Mouse (Mus musculus): ENCODE results near the gene Mta3. TPM values are rescaled to one million over a fixed set of nuclear protein-coding genes. Genes with fewer than 3 reads are reported as not detected.
"Not testable (repeated sequence)": the region's sequence is repeated elsewhere in the genome, so short reads cannot be mapped to it uniquely, and the experiment has no call there.

Mta3 gene
- total RNA-seq, 2 experiments from 2014 or later, result 60.9 to 70.6 TPM

DNA sequence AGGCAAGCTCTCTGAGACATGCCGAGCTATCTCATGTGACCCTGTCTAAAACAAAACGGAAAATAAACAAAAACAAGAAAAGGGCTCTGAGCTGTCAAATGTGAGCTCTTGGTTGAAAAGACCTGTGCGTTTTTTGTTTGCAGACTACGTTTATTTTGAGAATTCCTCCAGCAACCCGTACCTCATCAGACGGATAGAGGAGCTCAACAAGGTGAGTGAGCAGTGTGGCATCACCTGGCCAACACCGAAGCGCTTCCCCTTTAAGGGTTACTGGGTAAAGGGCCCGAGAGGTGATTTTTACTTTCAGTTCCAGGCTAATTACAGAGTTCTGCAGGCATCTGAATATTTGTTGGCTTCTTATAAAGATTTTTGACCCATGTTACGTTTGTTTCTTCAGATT, 2.3 kb downstream of the Mta3 start:
- DNase-seq, result no peak

GRCm38 (mm10) chr17:83708891-83709290, 2.9 kb downstream of the Mta3 start:
- DNase-seq, result no peak

- DNase-seq, result not testable (repeated sequence)
Measured at GRCm38 (mm10) chr17:83709517-83709916, 3.6 kb downstream of the Mta3 start.

DNA sequence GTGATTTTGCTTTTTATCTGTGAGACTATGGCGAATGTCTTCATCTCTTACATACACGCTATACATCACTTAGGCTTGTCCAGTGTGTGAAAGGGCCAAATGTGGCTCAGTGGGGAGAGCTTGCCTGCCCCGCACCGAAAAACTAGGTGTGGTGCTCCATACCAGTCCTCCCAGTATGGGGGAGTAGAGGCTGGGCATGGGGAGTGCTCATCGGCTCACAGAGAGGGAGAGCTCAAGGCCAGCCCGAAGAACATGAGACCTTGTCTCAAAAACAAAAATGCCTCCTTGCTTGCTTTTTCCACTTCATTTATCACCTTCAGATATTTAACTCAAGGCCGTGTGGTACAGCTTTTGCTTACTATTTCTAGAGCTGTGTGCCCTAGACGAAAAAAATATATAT, 4.7 kb downstream of the Mta3 start:
- DNase-seq, result no peak

- no peak for DNase-seq
Measured at GRCm38 (mm10) chr17:83712341-83712740, 6.4 kb downstream of the Mta3 start.

- DNase-seq, result peak; percentile 34
Measured at GRCm38 (mm10) chr17:83720449-83720848, 14.5 kb downstream of the Mta3 start.

- DNase-seq, result no peak
Measured at GRCm38 (mm10) chr17:83721157-83721556, 15.2 kb downstream of the Mta3 start.

GRCm38 (mm10) chr17:83723064-83723463, 17.1 kb downstream of the Mta3 start:
- DNase-seq, result no peak

- DNase-seq, result no peak
Measured at GRCm38 (mm10) chr17:83726496-83726895, 20.5 kb downstream of the Mta3 start.

- DNase-seq, result no peak
Measured at GRCm38 (mm10) chr17:83727707-83728106, 21.7 kb downstream of the Mta3 start.

DNA sequence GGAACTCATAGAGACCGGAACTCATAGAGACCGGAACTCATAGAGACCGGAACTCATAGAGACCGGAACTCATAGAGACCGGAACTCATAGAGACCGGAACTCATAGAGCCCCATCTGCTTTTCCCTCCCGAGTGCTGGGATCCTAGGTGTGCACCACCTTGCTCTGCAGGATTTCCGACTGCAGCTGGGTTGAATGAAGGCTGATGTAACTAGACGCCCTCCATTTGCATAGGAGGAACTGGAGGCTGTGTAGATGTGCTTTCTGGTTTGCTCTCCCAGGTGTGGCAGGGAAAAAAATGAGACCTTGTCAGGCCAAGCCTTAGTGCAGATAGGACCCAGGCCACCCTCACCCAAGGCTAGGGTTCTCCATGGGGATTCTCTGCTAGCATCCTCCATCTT, 23.1 kb downstream of the Mta3 start:
- no peak for DNase-seq

- no peak for DNase-seq
Measured at GRCm38 (mm10) chr17:83730123-83730522, 24.2 kb downstream of the Mta3 start.

GRCm38 (mm10) chr17:83732166-83732629, 26.2 kb downstream of the Mta3 start:
- peak; percentile 66 for DNase-seq

GRCm38 (mm10) chr17:83732801-83733200, 26.8 kb downstream of the Mta3 start:
- DNase-seq, result peak; percentile 83

DNA sequence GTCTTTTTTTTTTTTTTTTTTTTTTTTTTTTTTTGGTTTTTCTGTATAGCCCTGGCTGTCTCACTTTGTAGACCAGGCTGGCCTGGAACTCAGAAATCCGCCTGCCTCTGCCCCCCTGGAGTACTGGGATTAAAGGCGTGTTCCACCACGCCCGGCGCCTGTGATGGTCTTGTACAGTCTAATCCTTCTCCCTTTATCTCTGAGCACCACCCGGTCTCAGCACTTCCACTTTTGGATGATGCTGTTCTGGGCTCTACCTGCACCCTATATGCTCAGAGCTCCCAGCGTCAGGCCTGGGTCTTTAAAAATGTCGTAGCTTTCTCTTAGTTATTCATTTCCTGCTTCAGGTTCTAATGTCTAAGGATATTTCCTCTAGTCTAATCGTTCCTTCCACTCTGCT, 30.7 kb downstream of the Mta3 start:
- no peak for DNase-seq

DNA sequence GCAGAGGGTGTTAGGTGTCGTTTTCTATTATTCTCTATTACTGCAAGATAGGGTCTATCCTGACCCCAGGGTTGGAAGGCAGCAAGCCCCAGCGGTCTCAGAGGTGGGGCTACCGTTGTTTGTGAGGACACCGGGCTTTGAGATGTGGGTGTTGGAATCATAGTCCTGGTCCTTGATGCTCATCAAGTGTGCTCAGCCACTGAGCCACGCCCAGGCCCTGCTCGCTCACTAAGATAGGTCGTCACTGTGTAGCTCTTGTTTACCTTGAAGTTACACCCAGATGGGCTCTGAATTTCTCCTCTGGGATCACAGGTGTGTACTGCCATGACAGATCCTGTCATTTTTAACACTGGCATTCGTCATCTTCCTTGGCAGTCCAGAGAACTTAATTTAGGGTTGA, 31.8 kb downstream of the Mta3 start:
- DNase-seq, result no peak

DNA sequence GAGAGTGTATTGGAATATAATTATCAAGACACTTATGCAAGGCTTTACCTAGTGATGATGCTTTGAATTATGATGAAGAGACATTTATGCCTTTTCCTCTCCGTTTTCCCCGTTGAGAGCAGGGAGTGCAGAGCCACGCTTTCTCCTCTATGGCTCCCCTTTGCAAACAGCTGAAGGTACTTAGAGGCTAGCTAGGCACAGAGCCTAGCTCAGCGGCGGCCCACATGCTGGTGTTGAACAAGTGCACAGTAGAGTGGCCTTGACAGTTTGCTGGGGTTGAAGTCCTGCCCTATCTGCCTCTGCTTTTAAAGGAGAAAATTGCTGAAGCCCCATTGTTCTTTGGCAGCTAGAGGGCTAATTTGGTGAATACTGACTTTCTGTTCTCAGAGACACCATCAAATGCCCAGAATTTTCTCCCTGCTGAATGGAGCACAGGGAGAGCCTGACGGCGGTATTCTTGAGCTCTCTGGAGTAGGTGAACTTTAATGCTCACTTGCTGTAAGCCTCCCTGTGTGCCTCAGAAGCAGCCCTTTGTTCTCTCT, 34.2 kb downstream of the Mta3 start:
- no peak for DNase-seq

DNA sequence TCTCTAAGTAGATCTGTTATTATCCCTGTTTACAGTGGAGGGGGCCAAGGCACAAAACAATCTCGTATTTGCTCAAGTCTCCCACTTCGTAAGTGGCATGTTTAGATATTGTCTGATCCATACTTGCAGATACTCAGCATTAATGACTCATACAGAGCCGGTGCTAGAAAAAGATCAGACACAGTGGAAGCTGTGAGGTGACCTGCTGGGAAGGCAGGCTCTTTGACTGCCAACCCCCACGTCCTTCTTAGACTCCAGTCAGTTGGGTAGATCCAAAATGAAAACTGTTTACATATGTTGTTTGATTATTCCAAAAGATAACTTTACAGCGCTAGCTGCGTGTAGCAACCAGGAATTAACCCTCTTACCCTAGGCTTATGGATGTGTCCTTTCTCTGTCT, 35.3 kb downstream of the Mta3 start:
- no peak for DNase-seq

DNA sequence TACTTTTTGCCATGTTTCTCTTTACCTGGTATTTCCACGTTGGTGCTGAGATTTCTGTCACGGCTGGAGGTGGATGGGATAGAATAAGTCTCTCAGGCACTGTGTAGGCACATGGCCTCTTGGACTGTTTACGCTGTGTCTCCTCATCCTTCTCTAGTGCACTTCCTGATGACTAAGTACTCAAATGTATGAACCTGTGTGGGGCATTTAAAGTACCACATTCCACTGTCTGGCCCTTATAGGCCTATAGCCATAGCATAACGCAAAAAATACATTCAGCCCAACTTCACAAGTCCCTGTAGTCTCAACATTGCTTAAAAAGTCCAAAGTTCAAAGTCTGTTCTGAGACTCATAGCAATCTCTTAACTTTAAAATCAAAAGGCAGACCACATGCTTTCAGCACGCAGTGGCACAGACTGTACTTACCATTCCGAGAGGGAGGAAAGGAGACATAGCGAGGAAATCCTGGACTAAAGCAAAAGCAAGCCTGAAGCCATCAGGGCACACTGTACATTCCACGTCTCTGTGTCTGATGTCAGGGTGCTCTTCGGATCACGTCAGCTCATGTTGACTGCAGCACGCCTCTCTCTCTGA, 38.4 kb downstream of the Mta3 start:
- no peak for DNase-seq

DNA sequence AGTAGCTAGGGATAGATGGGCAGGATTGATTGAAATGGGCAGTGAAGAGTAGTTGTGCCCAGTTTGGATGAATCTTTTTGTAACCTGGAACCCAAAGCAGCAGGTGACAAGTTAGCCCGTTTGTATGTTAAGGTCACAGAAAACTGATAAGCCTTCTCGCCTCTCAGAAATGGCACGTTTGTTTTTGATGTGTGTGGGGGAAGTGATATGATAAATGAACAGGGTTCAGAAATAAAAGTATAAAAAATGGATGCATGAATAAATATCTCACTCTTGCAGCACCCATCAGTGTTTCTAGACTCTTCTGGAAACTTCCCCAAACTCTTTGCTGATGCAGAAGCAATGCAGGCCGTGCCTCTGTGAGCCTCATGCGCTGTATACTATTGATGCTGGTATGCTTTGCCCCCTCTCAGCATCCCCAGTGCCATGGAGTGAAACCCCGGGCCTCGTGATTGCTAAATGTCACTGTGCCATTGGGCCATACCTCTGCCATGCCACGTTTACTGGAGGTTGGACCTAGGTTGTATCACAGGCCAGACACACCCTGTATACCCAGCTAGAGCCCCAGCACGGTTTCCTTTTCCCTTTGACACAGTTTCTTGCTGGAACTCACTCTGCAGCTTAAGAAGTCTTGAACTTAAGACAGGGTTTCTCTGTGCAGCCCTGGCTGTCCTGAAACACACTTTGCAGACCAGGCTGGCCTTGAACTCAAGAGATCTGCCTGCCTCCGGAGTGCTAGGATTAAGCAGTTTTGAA, 41.6 kb downstream of the Mta3 start:
- DNase-seq, result no peak

GRCm38 (mm10) chr17:83750216-83750950, 44.4 kb downstream of the Mta3 start:
- no peak for DNase-seq

- DNase-seq, result no peak
Measured at GRCm38 (mm10) chr17:83753112-83753899, 47.3 kb downstream of the Mta3 start.

Measured in adrenal gland, postnatal 10 days (tissue).